In the genomic region with DNA sequence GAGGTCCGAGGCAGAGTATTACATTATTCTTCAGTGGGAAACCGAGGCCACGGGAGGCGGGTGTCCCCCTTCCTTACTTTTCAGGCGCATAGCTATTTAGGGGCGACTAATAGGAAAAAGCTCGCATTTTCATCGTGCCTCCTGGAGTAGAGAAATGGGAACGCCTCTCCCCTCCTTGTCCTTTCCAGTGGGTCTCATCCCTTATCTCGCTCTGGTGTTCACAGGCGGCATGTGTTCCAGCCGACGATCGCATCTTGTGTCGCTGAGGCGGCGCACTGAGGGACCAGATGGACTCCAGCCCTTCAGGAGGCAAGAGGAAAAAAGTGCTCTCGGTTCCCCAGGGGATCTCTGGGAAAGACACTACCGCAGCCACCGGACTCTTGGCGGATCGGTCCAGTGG, we compare ENCODE assay signal across 8 mouse cellular contexts. TPM values are rescaled to one million over a fixed set of nuclear protein-coding genes. Genes with fewer than 3 reads are reported as not detected.
A peak's percentile ranks its signal among the peaks of the same experiment; 100 is the strongest.
DNase-seq lines count a peak whose midpoint lies in the region; ATAC-seq and TF ChIP-seq lines count a peak whose summit lies in the region.

No protein-coding gene starts in this region.

- no peaks in the 10 kb centered on the region for H3K9me3 ChIP-seq in embryonic facial prominence, embryonic 14.5 days (ENCODE audit: control insufficient read depth, low read length)
- H3K9me3 ChIP-seq in hindbrain, postnatal 0 days (ENCODE audit: low read length) = no peaks in the 10 kb centered on the region
- H3K9me3 ChIP-seq in lung, postnatal 0 days (ENCODE audit: low read length) = no peaks in the 10 kb centered on the region

- peak overlapping the region; percentile 42 for H3K4me3 ChIP-seq in left cerebral cortex, adult 2 months
- H3K4me3 ChIP-seq in embryonic facial prominence, embryonic 14.5 days (ENCODE audit: low read depth, low read length) = peak overlapping the region; percentile 83
- peak overlapping the region; percentile 44 for H3K4me3 ChIP-seq in hindbrain, postnatal 0 days (ENCODE audit: low read length)
- peak overlapping the region; percentile 87 for H3K4me3 ChIP-seq in lung, postnatal 0 days (ENCODE audit: low read depth, low read length)

- peak overlapping the region; percentile 79 for H3K27ac ChIP-seq in left cerebral cortex, adult 2 months
- peak overlapping the region; percentile 92 for H3K27ac ChIP-seq in embryonic facial prominence, embryonic 14.5 days (replicated peaks; ENCODE audit: low read depth, low read length)
- peak overlapping the region; percentile 70 for H3K27ac ChIP-seq in hindbrain, postnatal 0 days
- H3K27ac ChIP-seq in lung, postnatal 0 days (ENCODE audit: low read length) = peak overlapping the region; percentile 97

- H3K9ac ChIP-seq in embryonic facial prominence, embryonic 14.5 days (ENCODE audit: low read depth, low read length) = peak overlapping the region; percentile 95
- H3K9ac ChIP-seq in hindbrain, postnatal 0 days (replicated peaks; ENCODE audit: low read length) = peak overlapping the region; percentile 56
- peak overlapping the region; percentile 96 for H3K9ac ChIP-seq in lung, postnatal 0 days (replicated peaks; ENCODE audit: low read depth)

- intact Hi-C loops in left cerebral cortex, adult 2 months (cut with DNase I) = no loop called here

- no peak for TF ChIP-seq CTCF in left cerebral cortex, adult 2 months (IDR thresholded peaks at IDR 0.05)
- no peak for TF ChIP-seq CTCF in hindbrain, postnatal 0 days (IDR thresholded peaks at IDR 0.05; ENCODE audit: low read depth)
- no peak for TF ChIP-seq CTCF in lung, postnatal 0 days (IDR thresholded peaks at IDR 0.05)

- DNase-seq in left cerebral cortex, adult 2 months (ENCODE audit: extremely low spot score in 1 of 2, low spot score in 2 of 2) = no peak
- DNase-seq in left cerebral cortex, adult 8-10 months (ENCODE audit: low spot score in 2 of 2) = no peak
- DNase-seq in adipocyte (ENCODE audit: low spot score) = peak; percentile 68
- DNase-seq in embryonic facial prominence, embryonic 14.5 days (ENCODE audit: low spot score) = no peak
- peak; percentile 52 for DNase-seq in hindbrain, postnatal 0 days (ENCODE audit: low spot score)
- DNase-seq in lung, postnatal 0 days (ENCODE audit: low spot score) = no peak
- DNase-seq in layer of hippocampus, adult 8-10 months (ENCODE audit: low spot score in 2 of 2) = no peak
- DNase-seq in urinary bladder, postnatal 14 days (ENCODE audit: low spot score) = no peak

- H3K36me3 ChIP-seq in embryonic facial prominence, embryonic 14.5 days (ENCODE audit: control insufficient read depth, insufficient read depth, low read length) = peaks cover 5% of the 10 kb centered on the region; the same call in 1 of the 2 replicates
- H3K36me3 ChIP-seq in hindbrain, postnatal 0 days (ENCODE audit: insufficient read depth, low read length) = no peaks in the 10 kb centered on the region
- no peaks in the 10 kb centered on the region for H3K36me3 ChIP-seq in lung, postnatal 0 days (ENCODE audit: insufficient read depth, low read length)

- peaks cover 43% of the 10 kb centered on the region for H3K4me1 ChIP-seq in embryonic facial prominence, embryonic 14.5 days (ENCODE audit: control insufficient read depth, insufficient read depth, low read length)
- H3K4me1 ChIP-seq in hindbrain, postnatal 0 days (ENCODE audit: insufficient read depth, low read length) = peaks cover 8% of the 10 kb centered on the region
- H3K4me1 ChIP-seq in lung, postnatal 0 days (ENCODE audit: insufficient read depth, low read depth, low read length) = peaks cover 19% of the 10 kb centered on the region; the same call in 1 of the 2 replicates

- H3K27me3 ChIP-seq in embryonic facial prominence, embryonic 14.5 days (replicated peaks; ENCODE audit: control insufficient read depth, insufficient read depth, low read length) = no peaks in the 10 kb centered on the region
- H3K27me3 ChIP-seq in hindbrain, postnatal 0 days (ENCODE audit: insufficient read depth, low read length) = no peaks in the 10 kb centered on the region
- no peaks in the 10 kb centered on the region for H3K27me3 ChIP-seq in lung, postnatal 0 days (replicated peaks; ENCODE audit: insufficient read depth, low read length)

- TF ChIP-seq EP300 in lung, postnatal 0 days (IDR thresholded peaks at IDR 0.05) = no peak

- H3K4me2 ChIP-seq in embryonic facial prominence, embryonic 14.5 days (ENCODE audit: low read depth, low read length) = peak overlapping the region; percentile 80
- peak overlapping the region; percentile 82 for H3K4me2 ChIP-seq in hindbrain, postnatal 0 days (ENCODE audit: low read depth, low read length)
- H3K4me2 ChIP-seq in lung, postnatal 0 days (replicated peaks; ENCODE audit: low read depth, low read length) = peak overlapping the region; percentile 74

- WGBS in embryonic facial prominence, embryonic 14.5 days = 0% methylated on average over 22 of the region's 22 CpGs
- WGBS in hindbrain, postnatal 0 days = under 1% methylated on average over 22 of the region's 22 CpGs
- WGBS in lung, postnatal 0 days = under 1% methylated on average over 22 of the region's 22 CpGs

- no peak for ATAC-seq in embryonic facial prominence, embryonic 14.5 days (ENCODE audit: low read depth)
- no peak for ATAC-seq in hindbrain, postnatal 0 days
- no peak for ATAC-seq in lung, postnatal 0 days

RNA-seq across cellular contexts. Expression of a gene that starts 0.7 kb away (rescaled TPM):
- total RNA-seq in left cerebral cortex, adult 2 months (2021) = 10 to 100 TPM; 22.4 to 24.2 TPM
- 10 to 100 TPM; 19.1 to 30.8 (median 22.9) TPM for total RNA-seq in left cerebral cortex, adult 8-10 months (2022)
- polyA plus RNA-seq in embryonic facial prominence, embryonic 14.5 days (2014; fragmentation: Nextera tagmentation; extraction: Ambion mirVana) = 128 and 138 TPM in 2 replicates
- 142 and 198 TPM in 2 replicates for total RNA-seq in hindbrain, postnatal 0 days (2014; rRNA removed)
- polyA plus RNA-seq in hindbrain, postnatal 0 days (2015; fragmentation: Nextera tagmentation; extraction: Ambion mirVana) = 99.3 and 104 TPM in 2 replicates
- polyA plus RNA-seq in lung, postnatal 0 days (2015; fragmentation: Nextera tagmentation; extraction: Ambion mirVana) = 214 and 218 TPM in 2 replicates
- 10 to 100 TPM; 18.1 to 24.9 (median 22.5) TPM for total RNA-seq in layer of hippocampus, adult 8-10 months (2022)

RNA-seq across cellular contexts. Expression of a gene that starts 17.2 kb away (rescaled TPM):
- 1 to 10 TPM; 1.7 to 1.9 TPM for total RNA-seq in left cerebral cortex, adult 2 months (2021)
- 1 to 10 TPM; 2.1 to 4.8 (median 2.5) TPM for total RNA-seq in left cerebral cortex, adult 8-10 months (2022)
- polyA plus RNA-seq in embryonic facial prominence, embryonic 14.5 days (2014; fragmentation: Nextera tagmentation; extraction: Ambion mirVana) = 19.1 and 27.0 TPM in 2 replicates
- total RNA-seq in hindbrain, postnatal 0 days (2014; rRNA removed) = 2.1 and 7.1 TPM in 2 replicates
- polyA plus RNA-seq in hindbrain, postnatal 0 days (2015; fragmentation: Nextera tagmentation; extraction: Ambion mirVana) = 4.8 and 6.1 TPM in 2 replicates
- 204 and 228 TPM in 2 replicates for polyA plus RNA-seq in lung, postnatal 0 days (2015; fragmentation: Nextera tagmentation; extraction: Ambion mirVana)
- 1 to 10 TPM in 3 of 4 experiments, under 1 TPM in 1; 0.92 to 2.4 (median 2.2) TPM for total RNA-seq in layer of hippocampus, adult 8-10 months (2022)

RNA-seq across cellular contexts. Expression of a gene that starts 49.9 kb away (rescaled TPM):
- 10 to 100 TPM; 17.6 to 19.8 TPM for total RNA-seq in left cerebral cortex, adult 2 months (2021)
- total RNA-seq in left cerebral cortex, adult 8-10 months (2022) = 10 to 100 TPM; 15.5 to 18.6 (median 18.2) TPM
- polyA plus RNA-seq in embryonic facial prominence, embryonic 14.5 days (2014; fragmentation: Nextera tagmentation; extraction: Ambion mirVana) = 26.7 and 30.2 TPM in 2 replicates
- total RNA-seq in hindbrain, postnatal 0 days (2014; rRNA removed) = 9.0 and 14.0 TPM in 2 replicates
- 29.4 and 31.2 TPM in 2 replicates for polyA plus RNA-seq in hindbrain, postnatal 0 days (2015; fragmentation: Nextera tagmentation; extraction: Ambion mirVana)
- 19.4 and 20.8 TPM in 2 replicates for polyA plus RNA-seq in lung, postnatal 0 days (2015; fragmentation: Nextera tagmentation; extraction: Ambion mirVana)
- 10 to 100 TPM; 17.7 to 21.8 (median 19.0) TPM for total RNA-seq in layer of hippocampus, adult 8-10 months (2022)

Comparison
In these comparisons a context has a peak if more than half of its experiments do, and no peak if none do; other contexts are left out.
1. DNase-seq: peak in adipocyte (single experiment) and hindbrain, postnatal 0 days (single experiment); none in left cerebral cortex, adult 2 months (0 of 2), left cerebral cortex, adult 8-10 months (0 of 2), embryonic facial prominence, embryonic 14.5 days (single experiment), lung, postnatal 0 days (single experiment), layer of hippocampus, adult 8-10 months (0 of 2) and urinary bladder, postnatal 14 days (single experiment).
2. Peak in every context shown above with its lines, with median percentiles within 50 percentile points of each other: H3K27ac ChIP-seq, H3K4me3 ChIP-seq, H3K4me2 ChIP-seq and H3K9ac ChIP-seq.